Mouse (Mus musculus): ENCODE results near the gene Slc12a1. TPM values are rescaled to one million over a fixed set of nuclear protein-coding genes. Genes with fewer than 3 reads are reported as not detected.
A peak's percentile ranks its signal among the peaks of the same experiment; 100 is the strongest.

Gene Slc12a1
- total RNA-seq, 4 experiments from 2014 or later, result not detected

DNA sequence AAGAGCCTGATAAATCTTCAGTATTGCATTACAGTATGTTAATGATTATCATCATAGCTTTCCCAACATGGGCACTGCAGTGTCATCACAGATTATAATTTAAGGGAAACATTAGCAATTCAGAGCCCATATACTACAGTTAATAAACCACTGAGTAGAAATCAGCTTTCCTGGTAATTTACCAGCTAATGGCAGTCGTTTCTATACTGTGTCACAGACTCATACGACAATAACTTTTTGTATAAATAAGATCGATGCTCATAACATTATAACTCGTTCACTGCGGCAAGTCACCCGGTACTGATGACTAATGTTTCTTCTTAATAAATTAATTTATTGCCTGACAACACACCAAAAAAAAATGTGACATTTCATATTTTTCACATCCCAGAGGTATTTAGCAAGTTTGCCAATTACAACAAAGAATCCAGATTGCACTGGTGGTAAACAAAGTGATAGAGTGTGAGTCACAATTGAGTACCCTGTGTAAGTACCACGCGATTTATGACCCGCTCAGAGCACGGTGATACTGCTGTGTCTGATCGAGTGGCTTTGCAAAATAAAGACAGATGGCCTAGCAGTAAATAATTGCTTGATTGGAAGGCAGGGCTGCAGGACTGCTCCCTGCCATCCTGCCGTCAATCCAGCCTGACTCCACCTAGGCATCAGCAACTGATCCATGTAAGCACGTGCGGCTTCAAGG lies 56.7 kb downstream of the Slc12a1 start:
- no peak for DNase-seq (ENCODE audit: low spot score)

DNA sequence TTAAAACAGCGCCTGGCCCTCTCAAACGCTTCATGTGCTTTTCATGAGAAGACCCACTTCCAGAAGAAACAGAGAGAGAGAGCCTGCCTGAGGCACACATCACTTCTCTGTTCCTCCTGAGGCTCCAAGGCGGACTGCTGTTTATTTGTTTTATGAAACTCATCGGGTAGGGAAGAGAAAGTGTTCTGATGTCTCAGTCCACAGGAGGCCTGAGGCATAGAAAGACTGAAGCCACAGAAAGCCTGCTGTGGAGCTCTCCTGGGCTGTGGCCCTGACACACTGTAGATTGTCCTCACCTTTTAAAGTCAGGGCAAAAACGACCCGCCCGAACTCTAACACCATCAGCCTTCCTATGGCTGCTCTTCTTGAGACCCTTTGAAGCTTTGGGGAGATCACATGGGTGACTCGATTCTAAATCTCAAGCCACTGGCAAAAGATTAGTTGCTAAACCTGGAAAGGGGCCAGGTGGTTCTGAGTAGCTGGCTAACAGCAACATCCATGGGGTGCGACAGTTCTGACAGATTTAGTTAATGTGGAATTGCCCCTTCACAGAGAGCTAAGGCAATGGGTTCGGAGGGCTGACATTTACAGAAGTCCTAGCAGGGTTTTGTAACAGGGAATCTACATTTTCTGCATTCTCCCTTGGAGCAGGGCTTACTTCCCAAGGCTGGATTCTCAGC lies 59.7 kb downstream of the Slc12a1 start:
- DNase-seq (ENCODE audit: low spot score), result no peak

DNA sequence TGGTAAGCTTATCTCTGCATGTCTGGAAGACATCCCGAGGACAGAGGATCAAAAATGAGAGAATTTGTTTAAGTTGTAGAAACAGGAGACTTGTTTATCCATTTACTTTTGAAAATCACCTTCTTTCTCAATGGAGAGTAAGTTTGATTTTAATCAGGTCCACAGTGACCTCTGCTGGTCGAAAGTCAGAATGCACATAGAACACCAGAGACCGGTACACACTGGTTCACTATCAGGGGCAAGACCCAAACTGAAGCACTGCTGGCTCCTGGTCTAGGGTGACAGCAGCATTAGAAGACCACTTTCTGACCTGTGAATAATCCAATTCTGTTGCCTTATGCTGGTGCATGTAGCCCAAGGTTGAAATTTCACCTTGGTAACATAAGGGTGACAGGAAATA lies 62.3 kb downstream of the Slc12a1 start:
- peak; percentile 59 for DNase-seq (ENCODE audit: low spot score)

DNA sequence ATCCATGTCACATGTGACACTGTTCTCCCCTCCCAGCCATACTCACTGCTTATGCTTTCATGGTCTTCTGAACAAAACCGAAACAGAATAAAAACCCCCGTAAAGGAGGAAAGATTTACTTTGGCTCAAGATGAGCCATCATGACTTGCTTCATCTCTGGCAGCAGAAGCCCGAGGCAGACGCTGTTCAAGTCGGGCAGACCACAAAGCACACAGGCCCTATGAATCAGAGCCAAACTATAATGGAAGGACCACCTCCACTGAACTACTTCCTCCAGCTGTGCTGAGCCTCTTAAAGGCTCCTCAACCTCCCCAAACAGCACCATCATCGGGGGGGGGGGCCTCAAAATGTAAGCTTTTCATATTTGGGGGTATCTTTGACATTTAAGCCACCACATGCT lies 65.0 kb downstream of the Slc12a1 start:
- DNase-seq (ENCODE audit: low spot score), result no peak

DNA sequence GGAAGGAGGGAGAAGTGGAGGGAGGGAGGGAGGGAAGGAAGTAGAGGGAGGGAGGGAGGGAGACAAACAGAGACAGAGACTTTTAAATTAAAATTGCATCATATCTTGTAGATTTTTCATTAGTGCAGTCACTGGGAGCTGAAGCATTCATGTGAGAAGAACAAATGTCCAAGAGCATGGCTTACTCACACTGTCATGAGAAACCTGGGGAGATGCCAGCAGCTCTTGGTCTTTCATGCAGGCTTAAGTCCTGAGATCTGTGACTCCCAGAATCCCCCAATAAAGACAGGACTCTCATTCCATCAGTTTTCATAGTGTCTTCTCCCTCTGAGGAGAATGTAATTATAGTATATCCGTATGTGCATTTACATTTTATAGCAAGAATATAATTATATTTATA lies 66.3 kb downstream of the Slc12a1 start:
- no peak for DNase-seq (ENCODE audit: low spot score)

DNA sequence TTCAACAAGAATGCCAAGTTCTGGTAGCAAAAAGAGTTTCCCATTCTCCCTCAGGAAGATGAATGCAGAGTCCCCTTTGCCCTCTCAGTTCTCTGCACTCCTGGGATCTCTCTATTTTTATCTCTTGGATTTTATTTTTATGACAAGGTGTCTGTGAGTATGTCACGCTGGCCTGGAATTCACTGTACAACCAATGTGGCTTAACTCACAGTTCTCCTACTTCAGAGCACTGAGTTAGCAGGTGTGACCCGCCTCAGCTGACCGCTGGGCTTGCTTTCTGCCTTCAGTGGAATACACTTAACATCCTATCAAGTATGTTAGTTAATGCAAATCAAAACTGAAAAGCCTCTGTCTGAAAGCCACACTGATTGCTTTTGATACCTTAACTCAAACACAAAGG lies 67.0 kb downstream of the Slc12a1 start:
- peak; percentile 16 for DNase-seq (ENCODE audit: low spot score)

DNA sequence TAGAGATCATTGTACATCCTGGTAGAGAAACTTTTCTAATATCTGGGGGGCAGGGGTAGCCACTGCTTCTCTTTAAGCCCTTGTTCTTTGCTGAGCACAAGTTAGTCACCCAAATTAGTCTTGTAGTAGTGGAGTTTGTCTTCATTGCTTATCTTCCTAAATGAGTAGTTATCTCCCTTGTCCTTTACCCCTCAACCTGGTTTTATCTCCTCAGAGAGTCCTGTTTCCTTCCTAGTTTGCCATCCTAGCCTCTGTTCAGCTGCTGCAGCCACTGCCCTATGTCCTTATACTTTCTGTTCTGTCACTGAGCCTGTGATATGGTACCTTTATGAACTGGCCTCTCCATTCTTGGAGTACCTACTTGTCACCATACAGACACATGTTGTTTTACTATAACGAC lies 69.4 kb downstream of the Slc12a1 start:
- DNase-seq (ENCODE audit: low spot score), result no peak

DNA sequence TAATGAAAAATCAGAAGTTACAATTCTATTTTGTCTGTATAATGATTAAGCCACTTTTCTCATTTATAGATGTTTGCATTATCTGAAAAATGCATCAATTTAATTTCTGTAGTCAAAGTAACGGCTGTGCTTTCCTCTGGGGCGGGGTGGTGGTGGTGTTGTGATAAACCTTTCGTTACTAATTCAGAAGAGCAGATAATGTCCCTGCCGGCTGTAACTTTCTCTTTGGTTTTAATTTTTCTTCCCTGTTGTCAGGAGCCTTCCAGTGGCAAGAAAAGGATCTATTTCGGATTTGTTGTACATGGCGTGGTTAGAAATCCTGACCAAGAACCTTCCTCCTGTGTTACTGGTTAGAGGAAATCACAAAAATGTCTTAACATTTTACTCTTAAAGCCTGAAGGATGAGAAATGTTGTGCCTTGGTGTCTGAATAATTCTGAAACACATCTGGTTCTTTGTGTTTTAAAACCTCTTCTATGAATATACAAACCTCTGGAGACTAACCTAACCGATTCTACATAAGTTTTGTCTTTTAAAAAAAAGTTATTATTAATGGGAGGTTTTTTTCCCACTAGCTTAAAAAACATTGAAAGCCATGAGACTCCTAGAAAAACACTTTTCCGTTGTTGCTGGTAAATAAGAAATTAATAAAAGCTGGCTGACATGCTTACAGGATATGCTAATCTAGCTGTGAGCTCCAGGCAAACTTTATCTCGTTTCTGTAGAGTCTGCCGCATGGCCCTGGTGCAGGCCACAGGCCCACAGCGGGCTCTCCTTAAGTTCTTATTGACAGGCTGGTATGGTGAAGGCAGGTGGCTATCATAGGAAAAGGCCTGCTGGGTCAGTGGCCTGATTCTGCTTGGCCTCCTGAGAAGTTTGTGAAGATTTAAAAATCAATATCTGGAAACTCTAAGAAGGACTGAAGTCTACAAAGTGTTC lies 76.4 kb downstream of the Slc12a1 start:
- DNase-seq (ENCODE audit: low spot score), result no peak

DNA sequence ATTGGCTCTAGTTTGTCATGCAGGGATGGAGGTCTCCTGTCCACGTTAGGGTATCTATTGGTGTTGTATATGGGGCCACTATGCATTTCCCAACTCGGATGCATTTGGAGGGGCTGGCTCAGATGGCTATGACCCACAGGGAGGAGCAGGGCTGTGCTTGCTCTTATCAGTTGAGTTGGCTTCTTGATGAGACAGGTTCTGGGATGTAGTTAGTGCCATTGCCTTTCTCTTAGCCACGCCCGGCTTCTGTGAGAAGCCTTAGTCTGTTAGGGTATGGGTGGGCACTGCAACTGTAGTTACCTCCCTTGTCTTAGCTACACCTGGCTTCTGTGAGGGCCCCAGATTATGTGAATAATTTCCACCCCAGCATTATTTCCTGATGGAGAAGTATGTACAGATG lies 79.9 kb downstream of the Slc12a1 start:
- DNase-seq (ENCODE audit: low spot score), result no peak

DNA sequence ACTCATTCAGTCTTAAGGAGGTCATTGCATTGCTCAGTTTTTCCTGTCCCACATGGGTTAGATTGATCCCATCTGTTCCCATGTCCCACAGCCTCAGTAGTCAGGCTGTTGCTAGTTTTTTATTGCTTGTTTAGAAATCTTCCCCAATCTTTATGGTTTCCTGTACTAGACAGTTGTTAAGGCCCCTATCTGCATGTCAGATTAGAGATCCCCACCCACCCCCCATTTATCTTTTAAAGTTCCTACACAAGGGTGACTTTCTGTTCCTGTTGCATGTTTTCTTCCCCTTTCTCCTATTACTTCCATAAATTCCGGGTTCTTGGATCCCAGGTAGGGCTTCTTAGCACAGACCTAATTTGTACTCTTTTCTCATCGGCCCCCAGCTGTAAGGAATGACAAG lies 81.2 kb downstream of the Slc12a1 start:
- no peak for DNase-seq (ENCODE audit: low spot score)

DNA sequence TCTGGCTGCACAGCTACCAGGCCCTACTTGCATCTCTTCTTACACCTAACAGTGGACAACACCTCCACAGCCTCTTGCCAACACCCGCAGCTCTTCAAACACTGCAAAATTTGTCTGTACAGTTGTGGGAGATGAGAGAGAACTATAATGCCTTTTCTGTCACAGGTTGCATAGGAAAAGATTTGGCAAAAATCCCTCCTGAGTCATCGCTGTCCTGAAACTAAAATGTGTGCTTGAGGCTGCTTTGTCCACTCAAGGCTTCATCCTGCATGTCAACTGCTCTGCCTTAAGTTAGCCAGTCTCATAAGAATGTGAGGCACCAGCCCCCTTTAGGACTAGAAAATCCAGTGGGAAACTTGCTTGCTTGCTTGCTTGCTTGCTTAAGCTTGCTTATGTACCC lies 81.7 kb downstream of the Slc12a1 start:
- no peak for DNase-seq (ENCODE audit: low spot score)

DNA sequence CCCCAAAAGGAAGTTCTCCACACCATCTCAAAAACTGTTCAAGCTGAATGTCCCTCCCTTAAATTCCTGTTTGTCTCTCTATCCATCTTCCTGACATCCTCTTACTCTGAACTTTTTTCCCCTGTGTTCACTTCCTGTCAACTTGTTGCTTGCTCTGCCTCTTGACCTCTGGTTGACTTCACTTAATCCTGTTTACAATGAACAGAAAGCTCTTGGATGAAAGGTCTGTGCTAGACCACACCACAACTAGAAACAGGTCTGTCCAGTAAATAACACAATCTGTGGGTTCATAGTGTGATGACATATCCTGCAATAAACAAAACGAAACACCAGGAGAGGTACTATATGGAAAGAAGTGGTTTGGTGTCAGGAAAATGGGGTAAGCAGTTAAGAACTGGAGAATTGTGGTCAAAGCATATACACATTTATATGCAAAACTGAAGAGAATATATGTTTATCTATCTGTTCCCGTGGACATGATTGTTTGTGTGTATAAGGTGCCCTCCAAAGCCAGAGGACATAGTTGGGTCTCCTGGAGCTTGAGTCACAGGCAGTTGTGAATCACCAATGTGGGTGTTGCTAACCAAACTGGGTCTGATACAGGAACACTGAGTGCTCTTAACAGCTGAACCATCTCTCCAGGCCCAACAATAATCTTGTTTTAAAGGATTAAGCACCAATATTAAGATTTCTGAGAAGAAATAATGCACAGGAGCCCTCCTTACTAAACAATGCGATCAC lies 93.4 kb downstream of the Slc12a1 start:
- no peak for DNase-seq (ENCODE audit: low spot score)

DNA sequence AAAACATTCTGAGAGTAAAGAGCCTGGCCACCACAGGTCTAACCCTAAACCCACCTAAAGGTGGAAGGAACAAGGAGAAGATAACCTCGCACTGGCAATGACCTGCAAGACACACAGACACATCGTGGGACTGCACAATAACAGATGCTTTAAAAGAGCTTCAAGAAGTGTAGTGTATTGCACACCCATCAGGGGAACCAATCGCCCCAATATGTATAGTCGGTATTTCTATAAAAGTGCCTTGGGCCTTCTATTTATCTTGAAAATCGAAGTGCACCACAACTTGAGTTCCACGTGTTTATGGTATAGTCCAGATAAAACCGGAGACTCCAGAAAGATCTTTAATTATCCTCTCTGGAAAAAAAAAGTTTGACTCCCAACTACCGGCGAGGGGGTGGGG lies 94.4 kb downstream of the Slc12a1 start:
- DNase-seq (ENCODE audit: low spot score), result no peak

DNA sequence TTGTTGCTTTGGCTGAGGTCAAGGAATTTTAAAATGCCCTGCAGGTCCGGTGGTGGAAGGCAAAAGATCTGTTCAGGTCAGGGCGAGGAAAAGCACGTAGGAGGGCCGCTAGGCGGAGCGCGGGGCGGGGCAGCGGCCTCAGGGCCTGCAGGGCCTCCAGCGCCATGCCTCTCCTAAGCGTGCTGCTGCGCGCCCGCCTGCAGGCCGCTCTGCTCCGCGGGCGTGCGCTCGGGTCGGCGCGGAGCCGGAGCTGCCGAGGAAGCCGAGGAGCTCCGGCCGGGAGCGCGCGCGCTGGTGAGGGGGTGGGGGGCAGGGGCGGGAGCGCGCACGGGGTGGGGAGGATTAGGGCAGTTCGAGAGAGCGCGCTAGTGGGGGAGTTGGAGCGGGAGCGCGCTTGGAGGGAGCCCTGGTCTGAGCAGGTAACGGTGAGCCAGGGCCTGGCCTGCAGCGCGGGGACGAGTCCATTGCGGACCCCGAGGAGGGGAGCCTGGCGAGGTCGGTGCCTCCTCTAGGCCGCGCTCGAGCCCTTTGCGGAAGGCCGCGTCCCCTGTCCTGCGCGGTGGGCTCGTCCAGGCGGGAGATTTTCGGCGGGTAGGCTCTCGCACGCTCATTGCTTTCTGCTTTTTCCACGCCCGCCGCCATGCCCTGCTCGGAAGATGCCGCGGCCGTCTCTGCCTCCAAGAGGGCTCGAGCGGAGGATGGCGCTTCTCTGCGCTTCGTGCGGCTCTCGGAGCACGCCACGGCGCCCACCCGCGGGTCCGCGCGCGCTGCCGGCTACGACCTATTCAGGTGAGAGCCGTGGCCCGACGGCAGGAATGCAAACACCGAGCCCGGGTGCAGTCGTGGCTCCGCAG lies 95.0 kb downstream of the Slc12a1 start, which contains the start of gene Dut:
Dut (plus strand) TSS at position 83 of the 854 bp plus-strand sequence.
- DNase-seq (ENCODE audit: low spot score), result peak; percentile 87

DNA sequence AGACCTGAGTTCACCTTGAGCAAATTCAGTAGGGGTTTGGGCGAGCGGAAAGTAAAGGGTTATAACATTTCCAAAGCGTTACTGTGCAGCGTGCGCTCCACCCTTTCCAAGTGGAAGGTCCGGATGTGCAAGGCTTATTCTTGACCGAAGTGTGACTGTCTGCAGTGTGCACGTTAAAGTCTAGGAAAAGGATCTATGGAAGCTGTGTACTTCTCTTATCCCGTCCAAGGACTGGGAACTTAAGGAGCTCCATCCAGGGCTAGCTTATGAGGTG lies 95.6 kb downstream of the Slc12a1 start:
- no peak for DNase-seq (ENCODE audit: low spot score)

DNA sequence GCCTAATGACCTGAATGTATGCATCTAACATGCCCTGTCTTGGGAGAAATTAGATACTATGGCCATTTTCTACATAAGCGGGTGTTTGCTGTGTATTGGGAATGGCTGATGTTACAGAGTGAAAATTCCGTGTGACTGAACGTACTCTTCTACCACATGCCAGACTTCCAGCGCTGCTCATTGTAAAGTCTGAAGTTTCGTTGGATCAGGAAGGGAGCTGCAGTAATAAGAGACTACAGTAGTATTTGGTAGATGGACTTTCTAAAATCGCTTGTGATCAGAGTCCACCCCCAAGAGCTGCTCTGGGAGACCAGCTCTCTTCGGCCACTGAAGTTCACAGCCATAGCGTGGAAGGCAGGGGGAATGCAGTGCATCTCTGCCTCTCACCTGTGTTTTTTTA lies 96.0 kb downstream of the Slc12a1 start:
- DNase-seq (ENCODE audit: low spot score), result no peak

DNA sequence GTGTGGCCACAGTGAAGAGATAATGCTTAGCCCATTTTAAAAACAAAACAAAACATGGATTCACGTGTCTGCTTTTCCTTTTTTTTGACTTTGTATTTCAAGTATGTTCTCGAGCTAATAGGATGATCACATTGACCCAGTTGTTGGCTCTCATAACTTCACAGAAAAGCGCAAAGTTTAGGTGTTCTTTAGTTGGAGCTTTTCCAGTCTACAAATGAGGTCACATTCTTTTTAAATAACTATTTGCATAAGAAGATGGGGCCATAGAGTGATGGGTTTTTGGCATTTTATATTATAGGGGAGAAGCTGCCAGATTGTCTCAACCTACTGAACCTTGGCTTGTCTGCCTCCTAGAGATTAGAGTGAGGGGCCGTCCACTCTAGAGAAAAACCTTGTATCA lies 97.0 kb downstream of the Slc12a1 start:
- no peak for DNase-seq (ENCODE audit: low spot score)

DNA sequence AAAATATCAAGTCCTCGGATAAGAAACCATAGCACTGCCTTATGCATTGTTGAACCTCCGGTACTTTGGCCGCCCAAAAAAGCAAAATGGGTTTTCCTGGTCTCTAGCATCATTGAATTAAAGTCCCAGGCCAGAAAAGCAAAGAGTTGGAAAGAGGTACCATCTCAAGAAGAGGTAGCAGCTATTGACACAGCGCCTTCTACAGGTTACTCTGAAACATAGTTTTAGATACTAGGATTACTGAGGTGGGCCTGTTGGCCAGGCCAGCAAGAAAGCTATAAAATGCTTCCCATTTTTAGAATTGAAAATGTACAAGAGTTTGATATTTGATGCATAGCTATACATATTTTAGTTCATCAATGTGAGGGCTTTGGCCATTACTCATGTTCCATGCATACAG lies 97.6 kb downstream of the Slc12a1 start:
- no peak for DNase-seq (ENCODE audit: low spot score)

DNA sequence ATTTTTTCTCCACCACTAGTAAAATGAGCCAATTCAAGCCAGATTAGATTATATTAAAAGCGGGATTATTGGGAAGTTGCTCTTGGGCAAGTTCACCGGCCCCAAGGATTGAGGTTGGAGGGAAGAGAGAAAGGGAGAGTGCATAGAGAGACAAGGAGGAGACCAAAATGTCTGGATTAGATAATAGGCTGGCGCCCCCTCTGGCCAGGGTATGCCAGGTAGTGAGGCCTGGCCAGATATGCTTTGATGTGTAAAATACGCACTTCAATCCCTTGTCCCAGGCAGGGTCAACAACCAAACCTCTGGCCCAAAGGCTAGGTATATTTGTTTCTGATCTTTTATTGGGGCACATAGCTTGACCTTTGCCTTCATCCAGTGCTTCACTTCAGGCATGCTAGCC lies 99.5 kb downstream of the Slc12a1 start:
- no peak for DNase-seq (ENCODE audit: low spot score)

DNA sequence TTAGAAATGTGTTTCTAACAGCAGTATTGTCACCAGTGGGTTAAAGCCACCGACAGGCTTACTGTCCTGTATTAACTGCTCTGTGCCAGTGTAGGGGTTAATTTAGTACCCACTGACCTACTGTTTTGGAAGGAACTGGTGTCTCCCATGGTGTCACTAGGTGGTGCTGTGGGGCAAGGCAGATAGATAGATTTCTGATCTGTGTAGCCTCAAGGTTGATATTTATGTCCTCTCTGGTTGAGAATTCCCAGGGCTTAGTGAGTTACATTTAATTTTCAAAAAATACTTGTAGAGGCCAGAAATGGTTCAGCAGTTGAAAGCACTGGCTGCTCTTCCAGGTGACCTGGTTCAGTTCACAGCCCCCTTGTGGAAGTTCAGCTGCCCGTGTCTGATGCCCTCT lies 100.0 kb downstream of the Slc12a1 start:
- DNase-seq (ENCODE audit: low spot score), result no peak

DNA sequence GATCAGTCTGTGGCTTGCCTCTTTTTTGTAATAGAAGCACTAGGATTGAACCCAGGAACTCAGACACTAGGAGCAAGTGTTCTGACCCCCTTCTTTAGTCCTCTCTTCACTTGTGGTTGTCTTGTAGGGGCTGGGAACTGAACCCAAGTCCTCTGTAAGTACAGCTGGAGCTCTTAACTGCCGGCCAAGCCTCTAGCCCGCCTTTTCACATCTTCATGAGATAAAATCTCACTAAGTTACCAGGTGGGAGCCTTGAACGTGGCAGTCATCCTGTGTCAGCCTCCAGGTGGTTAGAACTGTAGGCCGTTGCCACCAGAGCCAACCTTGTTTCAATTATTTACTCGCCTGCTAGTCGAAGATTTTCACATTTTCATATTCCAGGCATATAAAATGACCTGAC lies 101.4 kb downstream of the Slc12a1 start:
- no peak for DNase-seq (ENCODE audit: low spot score)
